Mouse (Mus musculus) cerebellum, postnatal 14 days (tissue): Measurements from ENCODE around the gene Kank3.
"Not testable (repeated sequence)": the region's sequence is repeated elsewhere in the genome, so short reads cannot be mapped to it uniquely, and the experiment has no call there.

Source experiments
- DNase-seq, 2 experiments: peaks; one replicate each; pipeline ENCODE4 v3.0.0; 2021; ENCODE audit warnings: mixed read lengths in 2 of 2

Gene Kank3

GRCm38 (mm10) chr17:33808192-33808591 lies 2.1 kb upstream of the Kank3 start:
- DNase-seq, result no peak

GRCm38 (mm10) chr17:33811142-33811516 lies 810 bp downstream of the Kank3 start:
- DNase-seq, result no peak

- DNase-seq, result no peak
Measured at GRCm38 (mm10) chr17:33812475-33812874, 2.2 kb downstream of the Kank3 start.

- no peak for DNase-seq
Measured at GRCm38 (mm10) chr17:33812990-33813389, 2.7 kb downstream of the Kank3 start.

GRCm38 (mm10) chr17:33815399-33815798 lies 5.1 kb downstream of the Kank3 start:
- no peak for DNase-seq

- DNase-seq, result no peak
Measured at GRCm38 (mm10) chr17:33816612-33817011, 6.3 kb downstream of the Kank3 start.

- peak; percentile 93 to 94 for DNase-seq
Measured at GRCm38 (mm10) chr17:33817184-33817968, 7.1 kb downstream of the Kank3 start.

GRCm38 (mm10) chr17:33817969-33818643 lies 7.8 kb downstream of the Kank3 start:
- no peak for DNase-seq

GRCm38 (mm10) chr17:33822436-33822959 lies 12.2 kb downstream of the Kank3 start:
- no peak for DNase-seq

GRCm38 (mm10) chr17:33823171-33823570 lies 12.9 kb downstream of the Kank3 start:
- not testable (repeated sequence) for DNase-seq

- DNase-seq, result peak; percentile 98 to 99
Measured at GRCm38 (mm10) chr17:33824084-33824996, 14.0 kb downstream of the Kank3 start, which contains the start of the genes Rps28 and Ndufa7. TSS of gene Rps28 (minus strand) at chr17:33824562. TSS of gene Ndufa7 (plus strand) at chr17:33824572.

GRCm38 (mm10) chr17:33824997-33825330 lies 14.6 kb downstream of the Kank3 start:
- not testable (repeated sequence) for DNase-seq

- no peak for DNase-seq
Measured at GRCm38 (mm10) chr17:33825462-33825861, 15.1 kb downstream of the Kank3 start.

GRCm38 (mm10) chr17:33826850-33827249 lies 16.5 kb downstream of the Kank3 start:
- DNase-seq, result peak; percentile 83 to 86

GRCm38 (mm10) chr17:33828892-33829291 lies 18.6 kb downstream of the Kank3 start:
- peak; percentile 46 to 66 for DNase-seq

GRCm38 (mm10) chr17:33829561-33829960 lies 19.2 kb downstream of the Kank3 start:
- no peak for DNase-seq

GRCm38 (mm10) chr17:33842966-33843795 lies 32.9 kb downstream of the Kank3 start, which contains the start of gene Cd320:
TSS of gene Cd320 (plus strand) at chr17:33843091.
- DNase-seq, result peak; percentile 94 to 95

- DNase-seq, result no peak
Measured at GRCm38 (mm10) chr17:33844196-33844595, 33.9 kb downstream of the Kank3 start.

GRCm38 (mm10) chr17:33848139-33848538 lies 37.8 kb downstream of the Kank3 start:
- DNase-seq, result no peak

GRCm38 (mm10) chr17:33851331-33851730 lies 41.0 kb downstream of the Kank3 start:
- DNase-seq, result no peak

GRCm38 (mm10) chr17:33857816-33858215 lies 47.5 kb downstream of the Kank3 start:
- no peak for DNase-seq
